Mouse (Mus musculus) heart, adult 11 months (tissue): ENCODE results near the gene Vmn1r224.

Experiments
- DNase-seq: peaks from one replicate; pipeline ENCODE4 v3.0.0; 2022

Vmn1r224 gene

DNA sequence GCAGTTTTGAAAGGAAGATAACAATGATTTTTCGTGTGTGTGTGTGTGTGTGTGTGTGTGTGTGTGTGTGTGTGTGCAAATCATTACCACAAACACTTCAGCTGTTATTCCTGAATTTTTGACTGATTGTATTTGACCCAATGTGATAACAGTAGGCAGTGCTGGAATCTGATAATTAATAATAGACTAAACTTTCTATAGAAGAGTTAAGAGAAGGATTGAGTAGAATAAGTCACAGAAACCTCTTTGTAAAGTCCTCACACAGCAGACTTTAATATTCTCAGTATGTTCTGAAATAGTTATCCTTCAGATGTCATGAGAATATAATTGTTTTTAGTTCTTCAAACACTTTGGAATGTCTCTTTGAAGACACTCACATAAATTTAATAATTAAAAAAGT is at the start of gene Vmn1r224:
Gene Vmn1r224 (plus strand): TSS at position 301 of the 400 bp plus-strand sequence.
- no peak for DNase-seq

DNA sequence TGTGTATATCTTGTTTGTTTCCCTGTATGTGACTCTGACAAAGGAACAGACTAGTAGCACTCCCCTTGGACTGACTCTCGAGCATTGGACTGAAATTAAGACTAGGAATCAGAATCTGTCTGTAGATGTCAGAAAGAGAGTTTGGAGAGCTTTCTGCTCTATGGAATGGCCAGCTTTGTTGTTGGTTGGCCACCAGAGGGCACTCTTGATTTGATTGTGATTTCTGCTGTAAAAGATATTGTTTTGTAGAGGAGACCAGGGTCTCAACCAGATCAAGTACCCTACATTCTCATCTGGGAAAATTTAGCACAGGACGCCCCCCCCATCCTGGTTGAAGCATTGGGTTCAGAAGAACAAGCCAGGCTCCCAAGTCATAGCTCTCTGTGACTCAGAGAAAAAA is 14.8 kb upstream of the Vmn1r224 start:
- no peak for DNase-seq

DNA sequence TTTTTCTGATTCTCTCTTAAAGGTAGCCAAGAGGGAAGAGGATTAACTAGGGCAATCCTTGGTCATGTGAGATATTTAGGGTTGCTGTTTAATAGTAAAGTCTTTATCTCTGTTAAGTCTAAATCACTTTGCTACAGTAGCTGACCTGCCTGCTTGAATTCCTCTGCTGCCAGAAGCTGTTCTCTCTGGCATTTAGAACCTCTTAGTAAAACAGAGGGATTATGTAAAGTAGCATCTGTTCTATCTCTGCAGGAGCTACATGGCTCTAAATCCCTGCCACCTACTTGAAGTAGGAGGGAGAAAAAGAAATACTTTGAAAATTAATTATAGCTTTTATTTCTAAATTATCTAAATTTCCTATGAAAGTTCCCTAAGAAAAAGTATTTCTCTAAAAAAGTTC is 25.3 kb downstream of the Vmn1r224 start:
- DNase-seq = no peak

DNA sequence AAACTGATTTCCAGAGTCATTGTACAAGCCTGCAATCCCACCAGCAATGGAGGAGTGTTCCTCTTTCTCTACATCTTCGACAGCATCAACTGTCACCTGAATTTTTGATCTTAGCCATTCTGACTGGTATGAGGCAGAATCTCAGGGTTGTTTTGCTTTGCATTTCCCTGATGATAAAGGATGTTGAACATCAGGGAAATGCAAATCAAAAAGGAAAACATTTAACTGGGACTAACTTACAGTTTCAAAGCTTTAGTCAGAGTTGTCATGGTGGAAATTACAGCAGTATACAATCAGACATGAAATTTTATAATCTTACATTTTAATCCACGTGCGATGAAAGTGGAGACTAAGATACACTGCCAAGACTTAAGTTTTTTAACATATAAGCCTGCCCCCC is 59.4 kb downstream of the Vmn1r224 start:
- DNase-seq = no peak
